Mouse (Mus musculus): ENCODE results near the gene Sucnr1. TPM values are rescaled to one million over a fixed set of nuclear protein-coding genes. Genes with fewer than 3 reads are reported as not detected.
A peak's percentile ranks its signal among the peaks of the same experiment; 100 is the strongest.

Sucnr1 gene
- polyA plus RNA-seq, 1 experiment from 2014 or later, result 0.20 TPM

- ATAC-seq (ENCODE audit: low FRiP score, low read depth), result peak; percentile 83
- Histone ChIP-seq H3K27ac (peak overlapping the region; percentile 66; the same call in 1 of the 2 replicates), H3K27me3 (no peaks in the 10 kb centered on the region), H3K4me3 (no peak overlapping the region), H3K9me3 (no peaks in the 10 kb centered on the region), H3K9ac (no peak overlapping the region), H3K4me2 (replicated peaks) (peak overlapping the region; percentile 28), H3K36me3 (no peaks in the 10 kb centered on the region), H3K4me1 (peaks cover 16% of the 10 kb centered on the region)
- WGBS, result 11% methylated on average over 9 of the region's 9 CpGs
These were observed 42.5 kb downstream of the Sucnr1 start for GRCm38 (mm10) chr3:60123859-60124794.

GRCm38 (mm10) chr3:60126564-60126963, 44.9 kb downstream of the Sucnr1 start:
- no peaks in the 10 kb centered on the region for H3K9me3 ChIP-seq
- no peak overlapping the region for H3K27ac ChIP-seq
- H3K4me1 ChIP-seq, result peaks cover 23% of the 10 kb centered on the region
- H3K4me2 ChIP-seq (replicated peaks), result no peak overlapping the region
- ATAC-seq (ENCODE audit: low FRiP score, low read depth), result no peak
- H3K9ac ChIP-seq, result no peak overlapping the region
- no peaks in the 10 kb centered on the region for H3K36me3 ChIP-seq
- no peaks in the 10 kb centered on the region for H3K27me3 ChIP-seq
- WGBS, result 87% methylated on average over 2 of the region's 2 CpGs
- no peak overlapping the region for H3K4me3 ChIP-seq

- Histone ChIP-seq H3K9ac (no peak overlapping the region), H3K4me3 (no peak overlapping the region), H3K9me3 (no peaks in the 10 kb centered on the region), H3K27me3 (no peaks in the 10 kb centered on the region), H3K27ac (no peak overlapping the region), H3K36me3 (no peaks in the 10 kb centered on the region), H3K4me2 (replicated peaks) (no peak overlapping the region), H3K4me1 (peaks cover 23% of the 10 kb centered on the region)
- WGBS, result 59% methylated on average over 2 of the region's 2 CpGs
- ATAC-seq (ENCODE audit: low FRiP score, low read depth), result no peak
These were observed 46.6 kb downstream of the Sucnr1 start for GRCm38 (mm10) chr3:60128282-60128681.

- WGBS, result 16% methylated on average over 2 of the region's 2 CpGs
- H3K27ac ChIP-seq, result no peak overlapping the region
These were observed 54.1 kb downstream of the Sucnr1 start for GRCm38 (mm10) chr3:60135801-60136200.

More at GRCm38 (mm10) chr3:60135801-60136200, 54.1 kb downstream of the Sucnr1 start:
- H3K9ac ChIP-seq, result no peak overlapping the region
- no peak overlapping the region for H3K4me3 ChIP-seq
- no peaks in the 10 kb centered on the region for H3K36me3 ChIP-seq
- H3K4me1 ChIP-seq, result 0 out of 2 replicates have a peak, but pooled peaks cover 5% of the 10 kb centered on the region
- no peaks in the 10 kb centered on the region for H3K9me3 ChIP-seq
- no peak overlapping the region for H3K4me2 ChIP-seq (replicated peaks)
- ATAC-seq (ENCODE audit: low FRiP score, low read depth), result no peak
- H3K27me3 ChIP-seq, result no peaks in the 10 kb centered on the region

Other genes with a start within 250 kb of the Sucnr1 start
- gene Gm8298, start 220.8 kb upstream of the Sucnr1 start, polyA plus RNA-seq (2015; fragmentation: Nextera tagmentation; extraction: Ambion mirVana), result not detected in 2 replicates
- not detected in 2 replicates for gene C130079G13Rik, start 156.7 kb upstream of the Sucnr1 start, polyA plus RNA-seq (2015; fragmentation: Nextera tagmentation; extraction: Ambion mirVana)
- gene Aadacl2, start 75.1 kb upstream of the Sucnr1 start, polyA plus RNA-seq (2015; fragmentation: Nextera tagmentation; extraction: Ambion mirVana), result not detected in 2 replicates
- gene Aadac, start 56.2 kb upstream of the Sucnr1 start, polyA plus RNA-seq (2015; fragmentation: Nextera tagmentation; extraction: Ambion mirVana), result 0.89 TPM in 1 of 2 replicates, not detected in the other